Mouse (Mus musculus) intestine, embryonic 14.5 days (tissue): ENCODE measurements around the gene Hectd4. TPM values are rescaled to one million over a fixed set of nuclear protein-coding genes. Genes with fewer than 3 reads are reported as not detected.

ENCODE experiments used
- ATAC-seq: fragments of 200-750 bp; cut with Nextera tagmentation; replicated peaks from 2 replicates; pipeline ENCODE4 v1.8.0; 2017; ENCODE audit warnings: low read depth, moderate number of reproducible peaks, moderate TSS enrichment, moderate library complexity; ENCODE audit not compliant: low FRiP score, low TSS enrichment
- DNase-seq: peaks from one replicate; pipeline ENCODE4 v3.0.0-alpha.2; 2018; ENCODE audit warnings: low spot score
- H3K27ac ChIP-seq: fragments of 300-500 bp; sonication (generic); 2 replicates; pipeline ENCODE4 v1.5.1; 2014; ENCODE audit warnings: low read depth, mild to moderate bottlenecking, control low read depth
- H3K27me3 ChIP-seq: fragments of 300-500 bp; sonication (generic); replicated peaks from 2 replicates; pipeline ENCODE4 v1.6.1; 2014; ENCODE audit warnings: low read length, control low read depth; ENCODE audit not compliant: control insufficient read depth, insufficient read depth
- H3K36me3 ChIP-seq: fragments of 300-500 bp; sonication (generic); 2 replicates; pipeline ENCODE4 v1.6.1; 2014; ENCODE audit warnings: low read length, control low read depth; ENCODE audit not compliant: control insufficient read depth, insufficient read depth
- H3K4me1 ChIP-seq: fragments of 300-500 bp; sonication (generic); replicated peaks from 2 replicates; pipeline ENCODE4 v1.6.1; 2014; ENCODE audit warnings: low read length, control low read depth, mixed read lengths; ENCODE audit not compliant: control insufficient read depth, insufficient read depth
- H3K4me2 ChIP-seq: fragments of 300-500 bp; sonication (generic); 2 replicates; pipeline ENCODE4 v1.6.1; 2014; ENCODE audit warnings: low read length
- H3K4me3 ChIP-seq: fragments of 300-500 bp; sonication (generic); 2 replicates; pipeline ENCODE4 v1.5.1; 2014; ENCODE audit warnings: low read depth, low read length, control low read depth, mixed read lengths
- H3K9ac ChIP-seq: fragments of 300-500 bp; sonication (generic); 2 replicates; pipeline ENCODE4 v1.6.1; 2014; ENCODE audit warnings: mild to moderate bottlenecking, low read length
- H3K9me3 ChIP-seq: fragments of 300-500 bp; sonication (generic); 2 replicates; pipeline ENCODE4 v1.6.1; 2016; ENCODE audit warnings: low read length, control low read depth; ENCODE audit not compliant: control insufficient read depth
- WGBS: fragments of 180-500 bp; shearing (Covaris S2); extraction: QIAGEN DNeasy Blood & Tissue Kit; methylation state at CpG from one replicate; pipeline ENCODE4 v1.1.7; 2014; 5-methylcytosine and 5-hydroxymethylcytosine counted together
- polyA plus RNA-seq: library from polyadenylated mRNA; unstranded; fragments of >200 nt; fragmentation: Nextera tagmentation; extraction: Ambion mirVana; gene quantifications from 2 replicates; pipeline ENCODE4 v1.2.1, GENCODE M21; 2014

Hectd4 gene
- polyA plus RNA-seq, 1 experiment from 2014 or later: 8.1 TPM

- no peaks in the 10 kb centered on the region for H3K9me3 ChIP-seq
- H3K4me2 ChIP-seq: no peak overlapping the region
- no peak for DNase-seq
- H3K4me3 ChIP-seq: no peak overlapping the region
- H3K4me1 ChIP-seq: peaks cover 43% of the 10 kb centered on the region
- 67% methylated on average over 9 of the region's 9 CpGs for WGBS
- no peak overlapping the region for H3K9ac ChIP-seq
- H3K27me3 ChIP-seq: no peaks in the 10 kb centered on the region
- H3K27ac ChIP-seq: no peak overlapping the region
- H3K36me3 ChIP-seq: no peaks in the 10 kb centered on the region
- ATAC-seq: no peak
Observed at GRCm38 (mm10) chr5:121189182-121189581, 30.8 kb upstream of the Hectd4 start.

GRCm38 (mm10) chr5:121190210-121190835 lies 29.7 kb upstream of the Hectd4 start:
- peak overlapping the region; percentile 79 for H3K4me2 ChIP-seq
- H3K9me3 ChIP-seq: no peaks in the 10 kb centered on the region
- H3K36me3 ChIP-seq: no peaks in the 10 kb centered on the region
- H3K9ac ChIP-seq: peak overlapping the region; percentile 94
- 25% methylated on average over 21 of the region's 21 CpGs for WGBS
- peak overlapping the region; percentile 86 for H3K4me3 ChIP-seq
- DNase-seq: peak; percentile 62
- H3K27me3 ChIP-seq: no peaks in the 10 kb centered on the region
- no peak for ATAC-seq
- peaks cover 32% of the 10 kb centered on the region for H3K4me1 ChIP-seq
- H3K27ac ChIP-seq: peak overlapping the region; percentile 77; the same call in 1 of the 2 replicates

GRCm38 (mm10) chr5:121190836-121191583 lies 29.0 kb upstream of the Hectd4 start, which contains the start of gene Ptpn11:
Gene Ptpn11 (minus strand): TSS chr5:121191397.
- Histone ChIP-seq H3K4me3 (peak within 1 kb of the TSS; percentile 86), H3K9ac (peak within 1 kb of the TSS; percentile 94), H3K9me3 (no peaks in the 10 kb centered on the region), H3K36me3 (no peaks in the 10 kb centered on the region), H3K27me3 (no peaks in the 10 kb centered on the region), H3K27ac (peak within 1 kb of the TSS; percentile 77), H3K4me2 (peak within 1 kb of the TSS; percentile 84), H3K4me1 (peaks cover 25% of the 10 kb centered on the region)
- ATAC-seq (peak; percentile 94), DNase-seq (peak; percentile 95)
- under 1% methylated on average over 97 of the region's 98 CpGs for WGBS

GRCm38 (mm10) chr5:121191584-121191906 lies 28.5 kb upstream of the Hectd4 start:
- peak; percentile 25 for ATAC-seq
- H3K27me3 ChIP-seq: no peaks in the 10 kb centered on the region
- WGBS: 6% methylated on average over 17 of the region's 17 CpGs
- peak overlapping the region; percentile 86 for H3K4me3 ChIP-seq
- H3K9me3 ChIP-seq: no peaks in the 10 kb centered on the region
- peak overlapping the region; percentile 84 for H3K4me2 ChIP-seq
- peak overlapping the region; percentile 94 for H3K9ac ChIP-seq
- peak overlapping the region; percentile 76 for H3K27ac ChIP-seq
- H3K36me3 ChIP-seq: no peaks in the 10 kb centered on the region
- H3K4me1 ChIP-seq: peaks cover 22% of the 10 kb centered on the region; the same call in 1 of the 2 replicates
- no peak for DNase-seq

- WGBS: 17% methylated on average over 1 of the region's 1 CpGs
- Histone ChIP-seq H3K27ac (no peak overlapping the region), H3K4me2 (no peak overlapping the region), H3K9me3 (no peaks in the 10 kb centered on the region), H3K9ac (no peak overlapping the region), H3K27me3 (no peaks in the 10 kb centered on the region), H3K36me3 (no peaks in the 10 kb centered on the region), H3K4me1 (peaks cover 13% of the 10 kb centered on the region; the same call in 1 of the 2 replicates), H3K4me3 (no peak overlapping the region)
- DNase-seq: no peak
- ATAC-seq: no peak
Observed at GRCm38 (mm10) chr5:121194173-121194572, 25.8 kb upstream of the Hectd4 start.

- 43% methylated on average over 5 of the region's 5 CpGs for WGBS
- Histone ChIP-seq H3K27me3 (no peaks in the 10 kb centered on the region), H3K9ac (no peak overlapping the region), H3K9me3 (no peaks in the 10 kb centered on the region), H3K4me1 (0 out of 2 replicates have a peak, but pooled peaks cover 3% of the 10 kb centered on the region), H3K36me3 (no peaks in the 10 kb centered on the region), H3K4me2 (no peak overlapping the region), H3K27ac (no peak overlapping the region), H3K4me3 (no peak overlapping the region)
- ATAC-seq (no peak), DNase-seq (no peak)
Observed at GRCm38 (mm10) chr5:121196764-121197163, 23.3 kb upstream of the Hectd4 start.

- no peaks in the 10 kb centered on the region for H3K36me3 ChIP-seq
- no peaks in the 10 kb centered on the region for H3K9me3 ChIP-seq
- H3K27me3 ChIP-seq: no peaks in the 10 kb centered on the region
- no peak overlapping the region for H3K9ac ChIP-seq
- DNase-seq (no peak), ATAC-seq (no peak)
- no peak overlapping the region for H3K4me2 ChIP-seq
- no peak overlapping the region for H3K27ac ChIP-seq
- no peak overlapping the region for H3K4me3 ChIP-seq
- WGBS: 86% methylated on average over 2 of the region's 2 CpGs
- H3K4me1 ChIP-seq: no peaks in the 10 kb centered on the region
Observed at GRCm38 (mm10) chr5:121197337-121197736, 22.7 kb upstream of the Hectd4 start.

GRCm38 (mm10) chr5:121198376-121198775 lies 21.6 kb upstream of the Hectd4 start:
- no peak for DNase-seq
- 81% methylated on average over 5 of the region's 5 CpGs for WGBS
- ATAC-seq: no peak

More at GRCm38 (mm10) chr5:121198376-121198775, 21.6 kb upstream of the Hectd4 start:
- Histone ChIP-seq H3K27ac (no peak overlapping the region), H3K9me3 (no peaks in the 10 kb centered on the region), H3K4me2 (no peak overlapping the region), H3K9ac (no peak overlapping the region), H3K36me3 (no peaks in the 10 kb centered on the region), H3K27me3 (no peaks in the 10 kb centered on the region), H3K4me1 (no peaks in the 10 kb centered on the region), H3K4me3 (no peak overlapping the region)
